Mouse (Mus musculus) megakaryocyte, adult 5-6 weeks (primary cell): ENCODE measurements at regions not wholly inside any gene's neighbourhood (a gene's known extent, or its start where the extent isn't known, plus 50 kb on each side); places are given as distances from the start of the nearest gene placed in this dataset.

Experiments used
- ATAC-seq: 2 replicates; pipeline ENCODE4 v1.8.0; 2016; ENCODE audit warnings: mild to moderate bottlenecking, inconsistent platforms; ENCODE audit not compliant: poor library complexity, severe bottlenecking

DNA sequence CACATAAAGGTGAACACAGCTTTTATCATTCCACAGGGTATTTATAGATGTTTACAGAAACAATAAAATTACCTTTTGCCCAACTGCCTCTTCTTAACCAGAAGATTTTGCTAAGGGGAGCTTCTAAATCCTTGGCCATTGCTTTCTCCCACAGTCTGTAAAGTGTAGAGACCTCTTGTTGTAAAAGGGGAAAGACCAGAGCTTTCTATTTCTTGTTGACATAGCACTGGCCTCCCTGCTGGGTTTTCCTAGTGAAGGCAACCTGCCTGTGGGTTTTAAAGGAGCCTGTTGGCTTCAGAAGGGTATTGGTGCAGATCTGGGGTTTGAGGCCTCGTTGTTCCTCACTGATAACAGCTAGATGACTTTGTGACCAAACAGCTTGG, 381.6 kb downstream of the Lmo4 start:
- no peak for ATAC-seq

DNA sequence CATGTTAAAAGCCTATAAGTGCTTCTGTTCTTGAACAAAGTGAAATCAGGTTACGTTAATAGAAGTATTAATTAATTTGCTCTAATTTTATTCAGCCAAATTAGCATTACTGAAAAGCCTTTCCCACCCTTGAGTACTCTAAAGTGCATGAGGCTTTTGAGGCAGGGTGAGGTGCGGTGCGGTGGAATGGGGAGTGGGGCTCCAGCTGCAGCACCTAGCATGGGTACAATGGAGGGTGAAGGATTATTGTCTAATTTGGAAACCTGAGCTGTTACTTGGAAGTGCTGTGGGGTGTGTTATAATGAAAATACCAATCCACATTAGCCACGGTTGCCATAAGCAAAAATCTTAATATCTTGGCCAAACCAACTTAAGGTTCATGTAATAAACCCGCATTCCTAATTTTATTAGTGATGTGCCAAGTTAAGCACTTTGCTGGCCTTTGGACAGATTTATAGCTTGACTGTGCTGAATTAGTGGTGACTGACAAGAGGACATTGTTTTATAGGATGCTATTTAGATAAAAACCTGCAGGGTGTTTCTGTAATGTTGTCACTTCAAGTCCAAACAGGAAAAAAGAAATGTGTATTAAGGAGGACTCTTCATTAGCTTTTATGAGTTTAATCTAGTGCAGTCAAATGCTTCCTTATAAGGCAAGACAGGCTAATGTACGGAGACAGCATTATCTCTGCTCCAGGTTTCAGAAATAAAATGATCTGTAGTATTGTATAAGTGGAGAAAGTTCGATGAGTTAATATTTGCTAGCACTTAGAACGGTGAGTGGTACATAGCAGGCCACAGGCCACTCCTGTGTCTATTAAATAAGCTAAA, 382.2 kb downstream of the Lmo4 start:
- ATAC-seq: no peak

DNA sequence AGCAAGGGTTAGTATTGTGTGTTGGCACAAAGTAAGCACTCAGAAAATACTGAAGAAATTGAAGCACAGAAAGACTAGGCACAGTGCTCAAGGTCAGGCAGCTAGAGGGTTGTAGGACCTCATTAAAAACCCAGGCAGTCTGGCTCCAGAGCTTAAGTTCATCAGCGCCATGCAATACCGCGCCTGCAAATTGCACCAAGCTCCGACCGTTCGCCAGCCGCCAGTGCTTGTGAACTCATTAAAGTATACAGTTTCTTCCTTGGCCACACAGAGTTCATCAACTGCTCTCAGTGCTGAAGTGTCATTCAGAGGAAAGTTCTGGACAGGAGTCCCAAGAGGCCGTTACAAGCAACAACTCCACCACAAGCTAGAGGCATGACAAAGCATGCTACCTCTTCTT, 397.5 kb downstream of the Lmo4 start:
- ATAC-seq: no peak

DNA sequence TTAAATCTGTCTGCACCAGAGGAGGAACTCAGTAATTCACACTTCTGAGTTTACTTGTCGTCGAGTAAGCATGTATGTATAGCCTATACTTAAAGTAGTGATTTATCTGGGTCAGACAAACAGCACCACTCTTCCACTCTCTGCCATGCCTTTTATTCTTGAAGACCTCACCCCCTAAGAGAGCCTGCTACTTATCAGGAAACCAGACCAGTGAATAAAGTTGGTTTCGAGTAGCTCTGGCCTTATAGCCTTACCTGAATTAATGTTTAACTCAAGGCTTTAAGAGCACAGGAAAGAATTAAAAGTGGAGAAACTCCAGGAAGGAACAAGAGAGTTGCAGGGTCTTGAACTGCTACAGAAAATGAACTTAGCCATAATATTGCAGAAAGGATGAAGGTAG, 398.1 kb downstream of the Lmo4 start:
- ATAC-seq: no peak

DNA sequence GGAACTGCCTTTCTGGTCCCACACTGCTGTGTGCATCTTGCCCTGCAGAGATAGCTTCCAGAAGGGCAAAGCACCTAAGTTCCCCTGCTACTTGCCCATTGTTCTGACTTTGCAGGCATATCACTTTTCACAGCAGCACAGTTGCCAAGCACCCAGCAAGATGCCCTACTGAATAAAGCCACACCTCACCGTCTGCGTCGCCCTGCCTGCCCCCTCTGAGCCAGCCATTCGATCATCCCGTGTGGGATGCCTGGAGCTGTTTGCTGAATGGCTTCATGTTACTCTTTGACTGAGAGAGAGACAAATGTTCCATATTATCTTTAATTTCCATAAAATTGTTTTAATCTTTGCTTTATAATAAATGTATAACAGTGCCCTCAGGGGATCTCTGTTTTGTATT, 407.2 kb downstream of the Lmo4 start:
- ATAC-seq: no peak

DNA sequence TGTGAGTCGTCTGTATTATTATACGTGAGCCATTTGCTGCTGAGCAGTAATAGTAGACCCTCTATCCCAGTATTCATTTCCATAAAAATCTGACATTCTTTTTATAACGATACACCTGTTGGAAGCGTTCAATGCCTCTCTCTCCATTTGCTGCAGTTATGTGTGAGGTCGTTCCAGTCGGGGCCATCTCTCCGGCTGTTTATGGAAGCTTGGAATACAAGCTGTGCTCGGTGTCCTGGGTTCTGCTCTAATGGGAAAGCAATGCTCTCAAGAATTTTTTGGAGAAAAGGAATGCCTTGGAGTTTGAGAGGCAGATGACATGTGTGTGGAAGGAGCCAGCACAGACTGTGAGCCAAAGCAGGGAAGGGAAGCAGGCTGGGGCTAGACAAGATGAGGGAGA, 414.1 kb downstream of the Lmo4 start:
- no peak for ATAC-seq

DNA sequence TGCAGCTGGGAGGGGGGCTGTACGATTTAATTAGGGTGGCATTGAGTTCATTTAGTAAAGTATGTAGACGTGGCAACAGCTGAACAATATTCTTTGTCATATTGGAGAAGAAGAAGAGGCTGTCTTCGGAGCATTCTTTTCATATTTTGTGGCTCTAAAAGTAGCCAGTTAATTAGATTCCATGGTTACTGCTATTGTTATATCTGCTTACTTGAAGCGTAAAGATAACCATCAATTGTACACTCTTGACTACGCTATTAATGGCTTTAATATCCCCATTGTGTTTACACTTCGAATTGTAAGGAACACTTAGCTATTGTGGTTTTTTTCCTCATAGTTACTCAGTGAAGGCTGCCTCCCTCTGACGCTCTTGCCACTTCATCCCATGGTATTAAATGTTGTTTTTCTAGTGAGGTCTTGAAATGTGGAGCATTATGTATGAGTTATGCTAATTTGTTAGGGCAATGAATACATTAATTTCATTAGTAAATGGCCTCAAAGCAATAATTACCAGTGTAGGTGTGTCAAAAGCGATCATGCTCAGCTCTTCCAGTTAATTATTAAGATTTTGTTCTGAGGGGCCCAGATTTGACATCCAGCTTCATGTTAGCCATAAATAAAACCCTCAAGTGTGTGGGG, 415.0 kb downstream of the Lmo4 start:
- ATAC-seq: no peak

DNA sequence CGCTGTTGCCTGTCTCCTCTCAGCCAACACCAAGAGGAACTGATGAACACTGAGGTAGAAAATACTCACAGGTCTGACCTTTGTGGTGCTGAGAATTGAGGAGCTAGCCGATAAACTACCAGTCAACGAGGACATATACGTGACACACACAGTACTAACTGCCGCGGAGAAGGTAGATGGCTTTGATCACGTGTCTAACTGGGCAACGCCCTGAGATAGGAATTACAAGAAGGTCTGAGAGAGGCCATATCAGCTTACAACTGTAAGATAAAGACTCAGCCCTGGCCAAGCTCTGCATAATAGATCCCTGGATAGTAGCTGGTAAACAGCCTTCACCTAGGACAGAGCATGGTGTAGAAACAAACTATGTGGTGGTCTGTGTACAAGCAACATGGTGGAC, 418.1 kb downstream of the Lmo4 start:
- no peak for ATAC-seq

DNA sequence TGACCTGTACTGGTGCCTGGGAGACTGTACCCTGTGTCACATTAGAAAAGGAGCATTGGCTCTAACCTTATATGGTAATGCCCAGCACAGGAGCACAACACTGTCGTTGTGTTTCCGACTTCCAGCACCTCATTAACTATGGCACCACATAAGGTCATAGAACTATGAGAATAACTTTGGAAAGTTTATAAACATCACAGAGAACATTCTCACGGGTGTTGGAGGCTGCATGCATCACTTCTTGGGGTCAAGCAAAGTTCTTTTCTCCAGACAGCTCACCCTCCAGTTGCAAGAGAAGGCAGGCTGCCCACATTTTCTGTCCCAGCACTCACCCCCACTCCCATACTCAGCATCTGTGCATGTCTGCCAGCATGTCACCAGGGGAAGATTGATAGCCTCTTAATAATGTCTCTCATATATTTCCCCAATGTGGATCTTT, 420.6 kb downstream of the Lmo4 start:
- ATAC-seq: no peak

DNA sequence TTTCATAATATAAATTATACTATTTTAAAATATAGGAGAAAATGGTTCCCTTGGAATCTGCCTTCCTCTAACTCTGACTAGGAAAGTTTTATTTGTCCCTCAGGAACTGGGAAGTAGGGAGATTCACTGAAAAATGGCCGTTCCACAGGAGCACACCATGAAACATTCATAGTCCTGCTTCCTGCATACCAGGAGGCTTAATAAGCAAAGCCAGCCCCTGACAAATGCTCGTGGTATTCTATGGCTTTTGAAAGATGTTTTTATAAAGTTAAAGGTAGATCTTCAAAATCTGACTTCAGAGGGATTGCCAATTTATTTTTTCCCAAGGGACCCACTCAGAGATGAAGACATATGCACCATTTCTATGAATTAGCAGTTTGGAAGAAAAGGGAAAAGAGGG, 426.9 kb downstream of the Lmo4 start:
- no peak for ATAC-seq

DNA sequence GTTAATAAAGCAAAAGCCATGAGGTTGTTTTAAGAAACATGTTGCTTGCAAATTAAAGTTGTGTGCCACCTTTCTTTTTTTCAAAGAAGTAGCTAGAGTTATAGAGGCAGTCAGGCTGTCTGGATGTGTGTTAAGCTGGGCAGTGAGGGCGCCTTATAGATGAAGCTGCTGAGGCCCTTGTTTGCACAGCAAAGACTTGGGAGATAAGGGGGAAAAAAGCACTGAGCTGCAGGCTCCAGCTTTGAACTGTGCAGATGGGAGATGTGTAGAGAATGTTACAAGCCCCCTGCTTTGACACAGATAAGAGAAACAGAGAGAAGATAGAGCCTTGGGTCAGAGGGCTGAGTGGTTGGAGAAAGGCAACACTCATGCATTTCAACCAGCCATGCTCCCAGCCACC, 445.7 kb downstream of the Lmo4 start:
- ATAC-seq: no peak

DNA sequence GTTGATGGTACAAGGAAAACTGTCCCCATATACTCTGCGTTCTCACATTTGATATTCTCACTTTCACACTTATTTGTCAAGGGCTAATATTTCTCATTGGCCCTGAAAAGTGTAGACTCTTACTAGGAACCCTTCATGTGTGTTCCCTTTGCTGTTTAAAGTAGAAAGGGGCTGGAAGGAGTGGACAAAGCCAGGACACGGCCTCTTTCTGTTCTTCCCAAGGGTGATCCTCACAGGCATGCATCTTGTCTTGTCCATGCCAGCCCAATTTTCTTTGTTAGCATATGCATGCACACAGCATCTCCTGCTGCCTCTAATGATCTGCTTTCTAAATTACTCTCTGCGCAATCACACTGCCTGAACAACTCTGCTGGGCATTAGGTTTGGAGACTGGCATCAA, 451.8 kb downstream of the Lmo4 start:
- ATAC-seq: no peak

DNA sequence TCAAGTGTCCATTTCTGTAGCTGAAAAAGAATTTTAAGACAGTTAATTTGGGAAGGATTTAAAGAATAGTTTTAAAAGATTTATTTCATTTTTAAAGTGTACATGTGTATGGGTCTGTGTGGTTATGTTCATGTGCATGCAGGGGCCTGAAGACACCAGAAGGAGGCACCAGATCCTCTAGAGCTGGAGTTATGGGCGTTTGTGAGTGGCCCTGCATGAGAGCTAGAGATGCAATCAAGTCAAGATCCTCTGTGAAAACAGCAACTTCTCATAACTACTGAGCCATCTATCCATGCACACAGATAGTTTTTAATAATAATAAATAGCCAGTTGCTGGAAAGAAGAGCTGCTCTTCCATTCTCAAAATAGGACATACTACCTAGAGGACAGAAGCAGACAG, 452.4 kb downstream of the Lmo4 start:
- no peak for ATAC-seq

DNA sequence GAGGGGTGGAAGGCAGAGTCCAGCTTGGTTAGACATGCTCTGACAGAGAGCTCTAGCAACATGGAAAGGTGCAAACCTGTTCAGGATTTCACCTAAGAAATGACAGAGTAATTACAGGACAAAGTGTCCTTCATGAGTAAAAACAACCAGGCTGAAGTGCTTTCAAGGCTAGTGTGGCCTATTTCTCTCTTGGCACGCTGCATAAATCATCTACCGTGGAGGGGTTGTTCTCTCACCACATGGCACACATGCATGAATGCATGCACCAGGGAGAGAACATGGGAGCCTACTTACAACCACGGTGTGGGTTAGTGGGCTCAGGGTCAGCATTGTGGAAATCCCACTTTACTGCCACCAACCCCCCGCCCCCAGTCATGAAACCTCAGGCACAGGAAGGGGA, 454.9 kb downstream of the Lmo4 start:
- no peak for ATAC-seq

DNA sequence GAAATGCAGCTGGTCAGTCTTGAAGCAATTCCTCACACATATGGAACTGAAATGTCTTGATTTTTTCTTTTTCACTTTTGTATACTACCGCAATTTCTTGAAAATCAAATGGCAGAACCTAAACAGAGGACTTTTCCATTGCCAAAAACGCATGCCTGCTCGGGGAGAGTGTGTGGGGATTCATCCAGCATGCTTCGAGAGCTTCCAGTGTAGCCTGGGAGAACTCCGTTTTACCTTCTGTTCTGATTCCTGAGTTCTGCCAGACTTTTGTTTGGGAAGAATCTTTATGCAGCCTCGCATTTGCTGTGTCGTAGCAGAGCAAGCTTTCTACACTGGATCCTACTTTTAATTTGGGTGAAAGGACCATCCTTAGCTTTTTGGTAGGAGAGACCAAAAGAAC, 461.4 kb downstream of the Lmo4 start:
- no peak for ATAC-seq

DNA sequence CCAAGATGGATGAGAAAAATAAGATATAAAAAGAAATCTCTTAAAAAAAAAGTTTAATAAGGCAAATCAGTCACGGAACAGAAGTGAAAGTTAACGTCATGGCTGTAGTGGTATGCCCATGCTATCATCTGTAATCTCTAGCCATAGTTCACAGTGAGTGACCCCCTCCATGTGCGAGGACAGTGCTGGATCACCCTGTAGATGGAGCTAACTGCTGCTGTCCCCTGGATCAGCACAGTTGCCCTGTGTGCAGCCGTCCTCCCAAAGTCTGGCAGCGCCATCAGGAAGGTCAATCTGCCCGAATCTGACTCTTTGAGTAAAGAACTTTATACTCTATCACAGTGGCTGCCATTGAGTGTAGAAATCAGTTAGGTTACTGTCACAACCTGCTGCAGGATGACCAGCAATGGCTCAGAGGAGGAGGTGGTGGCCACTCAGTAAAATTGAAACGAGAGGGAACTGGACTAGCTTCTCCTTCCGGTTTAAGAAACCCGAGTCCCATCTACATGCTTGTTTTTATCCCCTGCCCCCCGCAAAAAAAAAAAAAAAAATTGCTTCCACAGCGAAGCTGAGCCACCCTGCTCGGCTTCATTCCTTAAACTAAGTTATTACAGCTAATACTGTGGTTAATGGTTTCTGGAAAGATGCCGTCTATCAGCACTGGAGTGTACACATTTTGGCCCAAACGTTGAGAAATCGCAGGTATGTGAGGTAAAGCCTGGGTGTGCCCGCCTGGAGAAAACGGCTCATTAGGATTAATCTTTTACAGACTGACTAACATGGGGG, 462.0 kb downstream of the Lmo4 start:
- ATAC-seq: no peak

DNA sequence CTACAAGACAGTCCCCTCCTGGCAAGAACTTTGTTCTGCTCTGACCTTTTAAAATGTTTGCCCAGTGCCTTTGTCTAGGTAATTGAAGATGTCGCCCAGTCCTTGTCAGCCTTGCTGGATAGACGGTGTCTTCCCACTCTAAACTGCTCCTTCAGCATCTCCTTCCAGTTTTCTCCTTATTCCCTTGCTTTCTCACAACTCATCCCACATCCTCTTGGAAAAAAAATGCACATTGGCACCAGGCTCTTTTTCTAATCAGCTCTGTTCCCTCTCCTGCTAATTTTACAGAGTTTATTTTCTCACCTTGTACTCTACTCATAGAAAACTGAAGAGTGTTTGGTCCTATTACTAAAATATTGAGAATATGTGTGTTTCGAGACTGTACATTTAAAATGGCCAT, 466.3 kb downstream of the Lmo4 start:
- no peak for ATAC-seq

DNA sequence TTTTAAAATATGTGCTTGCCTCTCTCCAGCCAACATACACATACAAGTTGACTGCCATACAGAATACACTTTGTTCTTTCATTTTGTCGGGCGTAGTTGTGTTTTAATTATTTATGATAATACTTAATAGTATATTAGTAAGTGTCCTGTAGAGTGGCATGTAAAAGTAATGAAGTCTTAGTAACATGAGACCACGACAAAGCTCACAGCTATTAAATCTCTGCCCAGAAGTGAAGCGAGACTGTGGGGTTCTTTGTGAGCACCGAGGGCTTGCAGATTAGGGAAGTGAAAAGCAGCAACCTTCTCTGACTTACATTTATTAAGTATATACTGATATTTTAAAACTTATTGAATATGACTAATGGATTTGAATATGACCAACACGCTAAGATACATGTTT, 467.2 kb downstream of the Lmo4 start:
- peak; percentile 48; the same call in 1 of the 2 replicates for ATAC-seq

DNA sequence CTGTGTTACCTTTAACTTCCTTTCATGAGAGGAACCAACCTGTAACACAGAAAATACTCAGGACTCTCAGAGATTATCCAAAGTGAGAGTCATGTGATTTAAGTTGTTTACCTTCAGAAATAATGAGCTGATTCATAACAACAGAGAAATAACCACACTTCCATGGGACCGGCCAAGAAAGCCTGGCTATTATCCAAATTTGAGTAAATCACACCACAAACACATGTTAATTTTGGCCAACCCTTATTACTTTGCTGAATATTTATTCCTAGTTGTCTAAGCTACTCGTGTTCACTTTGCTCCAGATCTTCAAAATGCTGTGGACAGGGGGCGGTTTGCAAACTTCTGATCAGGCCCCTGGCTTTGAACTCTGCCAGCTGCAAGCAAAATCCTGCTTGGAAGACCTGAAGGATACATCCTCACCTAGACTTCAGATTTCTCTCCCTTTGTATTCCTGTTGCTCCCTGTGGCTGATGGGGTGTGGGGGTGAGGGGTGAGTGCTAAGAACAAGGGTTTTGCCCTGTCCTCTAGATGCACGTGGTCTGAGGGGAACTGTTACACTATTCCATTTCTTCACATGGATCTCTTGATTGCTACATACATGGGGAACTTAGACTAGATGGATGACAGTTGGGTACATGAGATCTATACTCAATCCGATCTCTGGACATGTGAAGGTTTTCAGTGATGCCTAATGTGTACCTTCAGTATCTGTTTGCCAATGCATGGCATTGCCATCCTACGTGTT, 468.2 kb downstream of the Lmo4 start:
- no peak for ATAC-seq

DNA sequence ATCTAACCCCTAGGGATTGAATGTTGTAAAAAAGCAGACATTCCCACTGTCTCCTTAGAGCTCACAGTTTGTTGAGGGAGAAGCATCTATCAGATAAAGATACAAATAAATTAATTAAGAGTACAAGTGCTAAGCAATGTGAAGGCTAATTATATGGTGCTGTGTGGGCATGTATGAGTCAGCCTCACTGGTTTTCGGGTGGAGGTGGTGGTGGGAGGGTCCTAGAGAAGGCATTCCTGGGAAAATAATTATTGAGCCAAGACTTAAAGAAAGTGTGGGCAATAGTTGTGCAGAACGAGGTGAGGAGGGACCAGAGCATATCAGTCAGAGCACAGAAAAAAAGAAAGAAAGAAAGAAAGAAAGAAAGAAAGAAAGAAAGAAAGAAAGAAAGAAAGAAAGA, 470.2 kb downstream of the Lmo4 start:
- no peak for ATAC-seq
